Mouse (Mus musculus) right cerebral cortex, postnatal 14 days (tissue): ENCODE results near the gene Vamp9.

Source experiments
- DNase-seq: peaks from one replicate; pipeline ENCODE4 v3.0.0; 2022

Gene Vamp9

GRCm38 (mm10) chr5:99952513-99952912, 46.5 kb downstream of the Vamp9 start:
- no peak for DNase-seq

GRCm38 (mm10) chr5:99953883-99954282, 47.8 kb downstream of the Vamp9 start:
- DNase-seq, result no peak

- no peak for DNase-seq
These were observed 52.6 kb downstream of the Vamp9 start for GRCm38 (mm10) chr5:99958666-99959065.

- DNase-seq, result no peak
These were observed 53.3 kb downstream of the Vamp9 start for GRCm38 (mm10) chr5:99959236-99959936.

DNA sequence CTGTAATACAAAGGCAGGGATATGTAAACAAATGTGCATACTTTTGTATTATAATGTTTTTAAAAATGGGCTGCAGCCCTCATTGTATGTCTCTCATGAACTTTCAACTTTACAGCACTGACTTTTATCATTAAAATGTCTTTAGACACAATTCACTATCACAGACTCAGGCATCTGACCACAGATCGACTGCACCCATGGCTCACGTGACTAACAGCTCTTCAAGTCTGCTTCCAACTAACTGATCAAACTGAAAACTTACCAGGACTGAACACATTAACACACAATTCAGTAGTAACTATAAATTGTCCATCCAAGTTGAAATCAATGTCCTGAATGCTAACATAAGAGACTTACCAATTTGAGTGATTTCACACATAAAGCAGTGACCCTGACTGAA, 53.9 kb downstream of the Vamp9 start:
- no peak for DNase-seq

DNA sequence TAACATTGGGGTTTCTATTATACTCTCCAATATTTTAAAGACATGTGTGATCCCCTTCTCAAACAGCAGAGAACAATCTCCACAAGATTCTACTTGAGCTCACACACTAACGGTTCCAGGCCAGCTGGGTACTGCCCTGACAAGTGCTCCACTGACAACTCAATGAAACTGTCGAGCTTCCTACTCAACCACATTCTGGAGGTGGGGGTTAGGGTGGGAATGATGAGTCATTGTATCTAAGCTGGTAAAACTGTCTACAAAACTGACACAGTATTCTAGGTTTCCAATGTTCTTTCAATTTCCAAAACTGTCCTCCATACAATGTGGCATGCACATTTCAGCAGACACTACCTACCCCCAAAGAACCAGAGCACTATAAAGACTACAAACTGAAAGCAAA, 67.9 kb downstream of the Vamp9 start:
- no peak for DNase-seq

DNA sequence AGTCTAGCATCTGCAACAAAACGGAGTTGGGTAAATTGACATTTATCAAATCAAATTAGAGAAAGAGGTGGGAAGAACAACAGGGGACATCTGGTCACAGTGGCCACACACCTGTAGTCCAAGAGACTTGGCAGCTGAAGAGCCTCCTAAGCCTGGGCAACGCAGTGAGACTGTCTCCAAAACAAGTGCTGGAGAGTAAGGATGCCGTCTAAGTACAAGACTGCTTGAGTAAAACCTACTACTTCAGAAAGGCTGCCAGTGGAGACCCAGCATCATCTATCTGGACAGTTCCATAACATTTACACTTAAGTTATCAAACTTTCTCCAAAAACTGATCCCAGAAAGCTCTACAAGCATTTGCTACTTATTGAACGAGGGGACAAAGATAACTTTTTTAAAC, 69.0 kb downstream of the Vamp9 start:
- DNase-seq, result no peak

DNA sequence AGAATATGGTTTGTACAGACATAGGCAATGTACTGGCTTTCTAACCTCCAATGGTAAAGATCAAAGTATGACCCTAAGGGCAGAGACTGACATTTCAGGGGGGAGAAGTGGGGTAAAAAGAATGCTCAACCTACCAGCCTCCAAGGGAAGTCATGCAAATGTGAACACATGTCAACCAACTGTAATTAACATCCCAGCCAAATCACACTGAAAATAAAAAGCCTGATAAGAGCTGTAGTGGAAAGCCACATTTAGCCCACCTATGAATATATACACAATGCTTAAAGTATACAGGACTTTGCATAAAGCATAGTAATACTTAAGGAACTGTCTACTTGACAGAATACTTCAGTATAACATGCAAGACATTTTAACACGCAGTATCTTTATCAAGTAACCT, 69.7 kb downstream of the Vamp9 start:
- DNase-seq, result no peak

DNA sequence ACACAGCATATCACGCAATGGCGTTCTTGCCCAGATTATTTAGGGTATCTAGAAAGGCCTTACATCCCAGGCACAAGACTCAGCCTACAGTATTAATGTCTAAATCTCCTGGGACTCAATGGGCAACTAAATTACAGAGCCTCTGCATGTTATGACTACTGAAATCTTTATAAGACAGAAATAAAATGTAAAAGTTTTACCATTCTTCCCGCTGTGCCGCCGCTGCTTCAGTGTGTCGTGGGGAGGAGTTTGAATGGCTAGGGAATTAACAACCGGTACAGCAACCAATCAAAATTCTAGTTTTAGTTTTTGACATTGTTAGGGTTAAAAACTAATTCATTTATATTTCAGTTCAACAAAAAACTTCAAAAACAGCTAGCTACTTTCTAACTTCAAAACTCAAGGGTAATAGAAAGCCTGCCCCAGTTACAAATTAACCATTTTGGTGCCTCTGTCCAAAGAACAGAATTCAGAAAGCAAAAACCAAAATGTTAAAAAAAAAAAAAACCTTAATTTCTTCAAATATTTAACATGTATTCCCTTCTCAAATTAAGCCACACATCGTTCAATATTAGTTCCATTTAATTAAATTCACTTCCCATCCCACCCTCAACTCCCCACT, 70.4 kb downstream of the Vamp9 start:
- DNase-seq, result no peak

GRCm38 (mm10) chr5:99977516-99978301, 71.7 kb downstream of the Vamp9 start:
- DNase-seq, result peak; percentile 78

- DNase-seq, result peak; percentile 92
These were observed 72.8 kb downstream of the Vamp9 start, which contains the start of the genes Hnrnpd and 4930524J08Rik for GRCm38 (mm10) chr5:99978699-99979442. Gene Hnrnpd, minus strand, starts transcription at chr5:99978938. Gene 4930524J08Rik, plus strand, starts transcription at chr5:99979061.

DNA sequence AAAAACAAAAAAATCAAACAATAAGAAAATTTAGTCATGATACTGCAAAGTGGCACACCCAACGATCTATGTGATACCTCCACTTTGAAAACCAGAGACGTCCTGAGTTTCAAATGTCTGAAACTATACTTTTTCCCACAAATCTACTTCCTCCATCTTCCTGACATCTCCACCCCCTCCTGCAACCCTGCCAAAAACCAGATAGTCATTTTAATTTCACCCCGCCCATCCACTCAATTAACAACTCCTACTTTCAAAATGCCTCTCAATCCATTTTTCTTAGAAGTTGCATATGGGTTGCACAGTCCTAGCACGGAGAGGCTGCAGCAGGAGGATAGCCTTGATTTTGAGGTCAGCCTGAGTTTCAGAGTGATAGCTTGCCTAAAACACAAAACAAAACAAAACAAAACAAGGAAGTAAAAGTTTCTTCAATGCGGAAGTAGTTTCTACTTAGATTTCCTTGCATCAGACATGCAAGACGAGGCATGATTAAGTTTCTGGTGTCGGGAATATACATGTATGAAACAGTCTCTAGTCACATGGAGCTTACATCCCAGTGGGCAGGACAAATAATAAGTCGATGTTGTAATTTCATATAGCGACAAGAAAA, 77.5 kb downstream of the Vamp9 start:
- no peak for DNase-seq

GRCm38 (mm10) chr5:99994166-99994565, 88.1 kb downstream of the Vamp9 start:
- DNase-seq, result no peak

DNA sequence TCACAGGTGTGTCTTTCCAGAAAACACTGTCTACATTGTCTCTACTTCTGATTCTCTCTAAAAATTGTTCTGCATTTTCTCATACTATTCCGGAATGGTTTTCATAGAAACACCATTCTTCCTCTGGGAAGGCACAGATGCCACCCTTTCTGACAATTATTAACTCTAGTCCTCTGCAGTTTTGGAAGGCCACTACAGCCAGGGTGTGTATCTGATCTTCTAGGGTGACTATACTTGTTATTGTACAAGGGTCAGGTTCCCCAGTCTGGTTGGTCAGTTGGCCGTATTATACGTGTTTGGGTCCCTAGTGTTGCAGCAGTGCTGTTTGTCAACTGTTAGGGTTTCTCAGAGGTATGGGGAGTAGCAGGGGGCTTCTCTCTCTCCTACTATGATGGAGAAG, 88.6 kb downstream of the Vamp9 start:
- no peak for DNase-seq

DNA sequence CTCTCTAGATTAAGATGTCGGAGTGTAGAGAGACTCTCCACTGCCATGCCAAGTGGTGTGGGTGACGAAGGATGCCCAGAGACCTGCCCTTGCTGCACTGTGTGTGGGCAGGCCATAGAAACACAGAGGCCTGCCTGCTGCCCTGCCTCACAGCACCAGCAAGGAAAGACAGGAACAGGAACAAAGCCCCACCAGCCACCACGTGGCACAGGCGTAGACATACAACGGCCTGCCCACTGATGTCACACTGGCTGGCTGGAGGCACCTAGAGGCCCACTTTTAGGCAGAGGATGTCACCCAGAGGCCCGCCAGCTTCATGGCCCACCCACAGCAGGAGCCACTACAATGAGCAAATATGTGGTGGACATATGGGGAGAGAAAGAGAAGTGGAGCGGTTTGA, 94.0 kb downstream of the Vamp9 start:
- DNase-seq, result no peak

DNA sequence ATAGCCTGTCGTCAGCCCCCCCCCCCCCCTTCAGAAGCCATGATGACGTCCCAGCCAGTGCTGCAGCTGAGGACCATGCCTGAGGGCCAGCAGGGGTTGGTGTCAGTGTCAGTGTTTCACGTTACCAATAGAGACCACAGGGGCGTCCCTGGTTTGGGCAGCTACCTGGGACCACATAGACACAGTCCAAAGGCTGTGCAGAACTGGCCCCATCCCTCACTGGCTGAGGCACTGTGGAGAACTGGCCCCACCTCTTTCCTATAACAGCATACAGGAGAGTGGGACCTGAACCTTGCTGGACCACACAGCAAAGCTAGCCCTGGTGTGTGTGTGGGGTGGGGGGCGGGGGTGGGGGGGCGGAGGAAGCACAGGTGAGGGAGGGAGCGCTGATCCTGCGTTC, 94.4 kb downstream of the Vamp9 start:
- no peak for DNase-seq
